20 mouse cellular contexts compared by ENCODE assay signal in the genomic region with DNA sequence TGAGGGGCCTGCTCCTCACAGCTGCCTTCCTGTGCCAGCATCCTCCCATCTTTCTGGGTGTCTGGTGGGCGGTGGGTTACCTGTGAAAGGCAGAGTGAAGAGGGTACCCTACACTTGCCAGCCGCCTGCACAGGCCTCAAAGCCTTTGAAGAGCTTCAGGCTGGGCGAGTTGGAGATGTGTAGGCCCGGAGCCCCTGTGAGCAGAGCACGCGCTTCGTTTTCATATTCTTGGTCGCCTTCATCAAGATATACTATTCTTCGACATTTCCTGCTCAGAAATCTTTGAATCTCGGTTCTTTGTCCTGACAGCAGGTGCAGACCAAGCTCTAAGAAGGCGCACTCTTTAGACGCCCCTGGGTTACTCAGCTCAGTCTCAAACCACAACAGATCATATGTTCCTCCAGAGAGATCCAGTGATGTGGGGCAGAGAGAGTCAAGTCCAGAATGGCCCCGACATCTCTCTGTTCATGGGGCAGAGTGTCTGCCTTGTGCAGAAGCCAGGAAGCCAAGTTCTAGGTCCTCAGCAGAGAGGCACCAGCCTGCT.
DNase-seq lines count a peak whose midpoint lies in the region; ATAC-seq and TF ChIP-seq lines count a peak whose summit lies in the region.
"Had no signal": no experiment of that assay in that cellular context is flagged by ENCODE, and none has a peak within 500 bp of the region (broad histone marks: within the 10 kb centered on the region; RNA-seq: fewer than 3 reads in every experiment).

No protein-coding gene starts in this region.

- no peak for TF ChIP-seq EP300 in lung, postnatal 0 days (IDR thresholded peaks at IDR 0.05)

- H3K9ac ChIP-seq in lung, embryonic 15.5 days, result no peak overlapping the region
- no peak overlapping the region for H3K9ac ChIP-seq in lung, postnatal 0 days (replicated peaks; ENCODE audit: low read depth)
- H3K9ac ChIP-seq: embryonic facial prominence, embryonic 12.5 days; stomach, embryonic 15.5 days had no signal

- H3K27me3 ChIP-seq in lung, embryonic 15.5 days, result no peaks in the 10 kb centered on the region
- H3K27me3 ChIP-seq in lung, postnatal 0 days (replicated peaks; ENCODE audit: insufficient read depth, low read length), result no peaks in the 10 kb centered on the region
- H3K27me3 ChIP-seq: stomach, embryonic 15.5 days had no signal

- DNase-seq in lung, postnatal 0 days (ENCODE audit: low spot score), result no peak
- peak; percentile 69 for DNase-seq in thymus, postnatal 25 days
- DNase-seq in adrenal gland, adult 2 months, result no peak
- no peak for DNase-seq in spleen, adult 18-20 months
- DNase-seq: cerebellum, adult 18-20 months; cerebellum, postnatal 36 days; gastrocnemius, postnatal 10 days; kidney, adult 8-10 months; liver; lung, adult 2 months; midbrain, embryonic 14.5 days had no signal

- 85% methylated on average over 13 of the region's 13 CpGs for WGBS in lung, embryonic 15.5 days
- 86% methylated on average over 13 of the region's 13 CpGs for WGBS in lung, postnatal 0 days

- peak overlapping the region; percentile 22; the same call in 1 of the 2 replicates for H3K27ac ChIP-seq in lung, embryonic 15.5 days
- H3K27ac ChIP-seq in lung, postnatal 0 days (ENCODE audit: low read length), result no peak overlapping the region
- H3K27ac ChIP-seq: embryonic facial prominence, embryonic 12.5 days; macrophage; stomach, embryonic 15.5 days had no signal

- H3K4me1 ChIP-seq in lung, embryonic 15.5 days, result peaks cover 47% of the 10 kb centered on the region
- peaks cover 12% of the 10 kb centered on the region; the same call in 1 of the 2 replicates for H3K4me1 ChIP-seq in lung, postnatal 0 days (ENCODE audit: insufficient read depth, low read depth, low read length)

- no peaks in the 10 kb centered on the region for H3K9me3 ChIP-seq in lung, embryonic 15.5 days
- no peaks in the 10 kb centered on the region for H3K9me3 ChIP-seq in lung, postnatal 0 days (ENCODE audit: low read length)
- H3K9me3 ChIP-seq: embryonic facial prominence, embryonic 12.5 days; stomach, embryonic 15.5 days had no signal

- no peak for ATAC-seq in lung, embryonic 15.5 days (ENCODE audit: borderline replicate concordance, extremely low read depth, low FRiP score, low TSS enrichment)
- no peak for ATAC-seq in lung, postnatal 0 days
- peak; percentile 33 for ATAC-seq in activated CD4-positive, CD25-positive, alpha-beta regulatory T cell, adult 4 months
- ATAC-seq in megakaryocyte, adult 5-6 weeks (ENCODE audit: poor library complexity, severe bottlenecking), result 0 out of 2 replicates have a peak, but pooled peaks have one; percentile 1
- ATAC-seq in erythroid progenitor cell, adult 5-6 weeks (replicated peaks; ENCODE audit: low FRiP score, poor library complexity, severe bottlenecking), result no peak
- ATAC-seq: hindbrain, embryonic 16.5 days had no signal

- TF ChIP-seq CTCF in lung, postnatal 0 days (IDR thresholded peaks at IDR 0.05), result no peak

- H3K36me3 ChIP-seq in lung, embryonic 15.5 days, result no peaks in the 10 kb centered on the region
- H3K36me3 ChIP-seq in lung, postnatal 0 days (ENCODE audit: insufficient read depth, low read length), result no peaks in the 10 kb centered on the region
- H3K36me3 ChIP-seq: embryonic facial prominence, embryonic 12.5 days; G1E; stomach, embryonic 15.5 days had no signal

- H3K4me3 ChIP-seq in lung, embryonic 15.5 days, result no peak overlapping the region
- H3K4me3 ChIP-seq in lung, postnatal 0 days (ENCODE audit: low read depth, low read length), result no peak overlapping the region
- H3K4me3 ChIP-seq: embryonic facial prominence, embryonic 12.5 days; stomach, embryonic 15.5 days had no signal

- H3K4me2 ChIP-seq in lung, embryonic 15.5 days, result no peak overlapping the region
- no peak overlapping the region for H3K4me2 ChIP-seq in lung, postnatal 0 days (replicated peaks; ENCODE audit: low read depth, low read length)
- H3K4me2 ChIP-seq: embryonic facial prominence, embryonic 12.5 days; stomach, embryonic 15.5 days had no signal

Comparison
In these comparisons a context has a peak if more than half of its experiments do, and no peak if none do; other contexts are left out.
1. ATAC-seq: peak in activated CD4-positive, CD25-positive, alpha-beta regulatory T cell, adult 4 months (single experiment) and megakaryocyte, adult 5-6 weeks (single experiment); none in lung, embryonic 15.5 days (single experiment), lung, postnatal 0 days (single experiment) and erythroid progenitor cell, adult 5-6 weeks (single experiment).